Mouse (Mus musculus): ENCODE measurements around the gene Igfbp7.
"Not testable (repeated sequence)": the region's sequence is repeated elsewhere in the genome, so short reads cannot be mapped to it uniquely, and the experiment has no call there.

Gene Igfbp7

GRCm38 (mm10) chr5:77407341-77408298 lies at the start of gene Igfbp7:
Gene Igfbp7, minus strand, starts transcription at chr5:77408041.
- peak; percentile 9 to 18 for DNase-seq

GRCm38 (mm10) chr5:77452103-77452502 lies 44.3 kb upstream of the Igfbp7 start:
- no peak for DNase-seq

- no peak for DNase-seq
Measured at GRCm38 (mm10) chr5:77449531-77449930, 41.7 kb upstream of the Igfbp7 start.

GRCm38 (mm10) chr5:77445431-77445830 lies 37.6 kb upstream of the Igfbp7 start:
- no peak for DNase-seq

GRCm38 (mm10) chr5:77443889-77444573 lies 36.2 kb upstream of the Igfbp7 start:
- no peak for DNase-seq

- DNase-seq, result no peak
Measured at GRCm38 (mm10) chr5:77442856-77443623, 35.2 kb upstream of the Igfbp7 start.

GRCm38 (mm10) chr5:77436308-77436707 lies 28.5 kb upstream of the Igfbp7 start:
- DNase-seq, result no peak

GRCm38 (mm10) chr5:77434060-77434459 lies 26.2 kb upstream of the Igfbp7 start:
- DNase-seq, result no peak

- no peak for DNase-seq
Measured at GRCm38 (mm10) chr5:77433561-77433960, 25.7 kb upstream of the Igfbp7 start.

GRCm38 (mm10) chr5:77433119-77433518 lies 25.3 kb upstream of the Igfbp7 start:
- DNase-seq, result no peak

- no peak for DNase-seq
Measured at GRCm38 (mm10) chr5:77432446-77432845, 24.6 kb upstream of the Igfbp7 start.

GRCm38 (mm10) chr5:77431068-77431467 lies 23.2 kb upstream of the Igfbp7 start:
- DNase-seq, result no peak

- DNase-seq, result no peak
Measured at GRCm38 (mm10) chr5:77430471-77430870, 22.6 kb upstream of the Igfbp7 start.

- no peak for DNase-seq
Measured at GRCm38 (mm10) chr5:77430049-77430448, 22.2 kb upstream of the Igfbp7 start.

GRCm38 (mm10) chr5:77428526-77428925 lies 20.7 kb upstream of the Igfbp7 start:
- no peak for DNase-seq

GRCm38 (mm10) chr5:77427986-77428385 lies 20.1 kb upstream of the Igfbp7 start:
- DNase-seq, result no peak

GRCm38 (mm10) chr5:77425721-77426500 lies 18.1 kb upstream of the Igfbp7 start:
- no peak for DNase-seq

- not testable (repeated sequence) for DNase-seq
Measured at GRCm38 (mm10) chr5:77419537-77419936, 11.7 kb upstream of the Igfbp7 start.

GRCm38 (mm10) chr5:77416058-77416457 lies 8.2 kb upstream of the Igfbp7 start:
- DNase-seq, result no peak

GRCm38 (mm10) chr5:77408530-77408929 lies 689 bp upstream of the Igfbp7 start:
- DNase-seq, result no peak

- no peak for DNase-seq
Measured at GRCm38 (mm10) chr5:77406371-77406871, 1.4 kb downstream of the Igfbp7 start.

- DNase-seq, result no peak
Measured at GRCm38 (mm10) chr5:77405455-77406057, 2.3 kb downstream of the Igfbp7 start.
